Mouse (Mus musculus) ovary, postnatal 10 days (tissue): ENCODE results near the gene Chfr.

Experiments used
- DNase-seq: peaks from one replicate; pipeline ENCODE4 v3.0.0; 2022; ENCODE audit warnings: low spot score

Gene Chfr

DNA sequence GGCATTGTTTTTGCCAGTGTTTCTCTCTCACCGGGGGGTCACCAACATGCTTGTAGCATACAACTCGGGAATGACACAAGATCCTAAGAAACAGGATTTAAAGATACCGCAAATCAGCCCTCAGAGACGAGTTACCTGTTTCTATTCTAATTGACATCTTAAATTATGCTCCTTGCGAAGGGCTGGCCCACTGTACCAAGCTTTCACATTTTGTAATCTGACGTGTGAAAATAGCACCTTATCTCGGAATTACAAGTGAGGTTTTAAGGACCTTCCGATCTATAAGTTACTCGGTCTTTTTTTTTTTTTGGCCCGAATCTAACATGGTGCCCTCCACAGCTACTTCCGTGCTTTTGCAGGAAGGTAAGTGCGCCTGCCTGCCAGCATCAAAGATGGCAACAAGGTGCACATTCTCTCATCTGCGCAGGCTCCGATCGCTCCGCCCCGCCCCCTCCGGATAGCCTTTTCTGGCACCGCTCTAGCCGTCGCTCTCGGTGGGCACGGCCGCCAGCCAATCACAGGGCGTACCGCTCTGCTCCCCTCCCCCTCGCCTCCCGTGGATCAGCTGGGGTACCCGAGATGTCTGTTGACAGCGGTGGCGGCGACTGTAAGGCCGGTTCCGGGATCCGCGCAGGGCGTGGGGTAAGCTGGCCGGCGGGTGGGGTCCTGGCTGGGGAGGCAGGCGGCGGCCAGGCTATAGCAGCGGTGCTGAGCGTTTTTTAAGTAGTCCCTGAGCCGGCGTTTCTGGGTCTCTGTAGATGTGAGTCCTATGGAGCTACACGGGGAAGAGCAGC, at the start of gene Chfr:
Chfr (plus strand) TSS at position 550 of the 794 bp plus-strand sequence.
- DNase-seq = peak; percentile 97

DNA sequence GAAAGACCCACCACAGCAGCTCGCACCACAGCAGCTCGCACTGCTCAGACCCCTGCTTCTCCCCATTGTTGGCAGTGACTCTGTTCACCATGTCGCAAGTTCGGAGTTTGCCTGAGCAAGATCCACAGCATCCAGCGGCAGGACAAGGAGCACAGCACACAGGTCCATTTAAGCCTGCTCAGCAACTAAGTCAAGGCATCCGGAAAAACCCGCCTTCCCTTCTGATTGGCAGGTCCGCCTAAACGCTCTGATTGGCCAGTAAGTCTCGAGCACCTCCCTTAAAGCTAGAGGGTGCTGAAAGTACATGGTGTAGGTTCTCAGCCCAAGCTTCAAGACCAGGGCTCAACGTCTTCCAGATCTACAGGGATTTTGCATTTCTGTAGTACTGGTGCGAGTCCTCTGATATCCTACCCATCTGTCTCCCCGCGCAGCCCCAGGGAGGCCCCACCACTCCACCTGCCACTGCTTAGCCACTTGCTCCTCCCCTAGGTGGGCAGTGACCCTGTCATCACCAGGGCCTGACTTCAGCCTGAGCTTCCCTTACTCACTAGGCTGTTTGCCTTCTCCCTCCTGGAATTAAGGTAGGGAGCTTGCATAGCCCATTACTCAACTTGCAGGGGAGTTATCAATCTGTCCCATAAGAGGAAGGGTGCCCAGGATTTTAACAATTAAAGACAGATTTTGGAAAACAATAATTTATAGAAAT, 49.3 kb upstream of the Chfr start:
- no peak for DNase-seq

DNA sequence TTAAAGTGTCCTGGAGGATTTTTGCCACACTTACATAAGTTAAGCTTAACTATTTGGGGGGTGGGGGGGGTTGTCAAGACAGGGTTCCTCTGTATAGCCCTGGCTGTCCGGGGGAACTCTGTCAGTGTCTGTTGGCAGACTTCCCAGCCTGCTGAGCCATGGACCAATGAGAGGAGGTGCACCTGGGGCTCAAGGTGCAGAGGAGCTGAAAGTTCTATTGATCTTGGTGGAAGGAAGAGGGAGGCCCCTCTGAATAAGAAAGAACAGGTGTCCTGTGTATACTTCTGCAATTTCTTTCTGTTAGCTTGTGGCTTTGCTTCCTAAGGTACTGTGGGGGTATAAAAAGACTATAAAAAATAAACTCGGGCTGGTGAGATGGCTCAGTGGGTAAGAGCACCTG, 44.1 kb upstream of the Chfr start:
- DNase-seq = no peak

DNA sequence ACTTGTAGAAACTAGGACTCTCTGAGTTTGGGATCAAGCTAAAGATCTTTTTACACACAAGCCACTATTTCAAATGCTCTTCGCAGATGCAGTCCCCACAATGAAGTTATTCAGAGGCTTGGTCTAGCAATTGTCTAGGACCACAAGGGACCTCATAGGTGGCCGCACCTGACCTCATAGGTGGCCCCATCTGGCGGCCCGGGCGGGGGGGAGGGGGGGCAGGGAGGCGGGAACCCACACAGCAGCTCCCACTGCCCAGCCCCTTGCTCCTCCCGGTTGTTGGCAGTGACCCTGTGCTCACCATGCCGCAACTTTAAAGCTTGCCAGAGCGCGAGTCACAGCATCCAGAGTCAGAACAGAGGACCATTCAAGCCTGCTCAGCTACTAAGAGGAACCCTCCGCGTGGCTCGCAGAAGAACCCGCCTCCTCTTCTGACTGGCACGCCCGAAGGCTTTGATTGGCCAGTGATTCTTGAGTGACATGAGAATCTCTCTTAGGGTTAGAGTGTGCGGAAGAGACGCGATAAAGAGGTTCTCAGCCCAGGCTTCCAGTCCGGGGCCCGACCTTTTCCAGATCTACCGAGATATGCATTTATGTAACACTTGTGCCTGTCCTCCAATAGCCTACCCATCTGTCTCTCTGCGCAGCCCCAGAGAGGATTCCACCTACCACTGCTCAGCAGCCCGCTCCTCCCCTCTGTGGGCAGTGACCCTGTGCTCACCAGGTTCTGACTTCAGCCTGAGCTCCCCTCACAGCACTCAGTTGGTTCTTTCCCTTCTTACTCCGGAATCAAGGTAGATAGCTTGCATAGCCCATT, 41.4 kb upstream of the Chfr start, which contains the start of gene Gm35315:
Gm35315 (minus strand) TSS at position 391 of the 817 bp plus-strand sequence.
- no peak for DNase-seq

DNA sequence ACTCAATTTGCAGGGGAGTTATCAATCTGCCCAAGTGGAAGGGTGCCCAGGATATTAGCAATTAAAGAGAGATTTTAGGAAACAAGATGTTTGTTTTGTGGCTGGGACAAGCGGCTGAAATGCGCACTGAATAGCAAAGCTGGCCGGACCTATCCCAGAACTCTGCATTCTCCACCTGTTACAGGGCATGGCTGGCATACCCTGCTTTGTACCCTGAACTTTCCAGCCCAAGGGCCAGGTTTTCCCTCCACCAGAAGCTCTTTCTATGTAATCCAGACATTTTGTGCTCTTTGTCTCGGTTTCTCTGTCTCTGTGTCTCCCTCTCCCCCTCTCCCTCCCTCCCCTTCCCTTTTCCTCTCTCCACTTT, 40.8 kb upstream of the Chfr start:
- no peak for DNase-seq

DNA sequence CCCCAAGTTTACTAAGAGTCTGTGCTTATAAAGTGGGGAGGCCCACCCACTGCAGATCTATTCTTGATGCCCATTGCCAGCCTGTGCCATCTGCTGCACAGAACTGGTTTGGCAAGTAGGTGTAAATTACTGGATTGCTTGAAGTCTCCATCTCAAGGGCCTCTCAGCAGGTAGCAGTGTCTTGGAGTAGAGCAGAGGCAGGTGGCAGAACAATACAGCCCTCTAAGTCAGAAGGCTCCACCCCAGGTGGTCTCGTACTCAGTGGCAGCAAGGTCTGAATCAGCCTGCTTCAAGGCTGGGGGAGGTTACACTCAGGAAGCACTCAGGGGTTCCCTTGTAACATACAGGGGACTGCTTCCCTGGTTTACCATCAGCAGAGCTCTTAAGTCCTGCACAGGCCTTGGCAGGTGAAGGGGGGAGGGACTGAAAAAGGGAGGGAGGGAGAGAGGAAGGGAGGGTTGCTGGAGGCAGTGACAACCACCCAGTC, 36.6 kb upstream of the Chfr start:
- DNase-seq = no peak

DNA sequence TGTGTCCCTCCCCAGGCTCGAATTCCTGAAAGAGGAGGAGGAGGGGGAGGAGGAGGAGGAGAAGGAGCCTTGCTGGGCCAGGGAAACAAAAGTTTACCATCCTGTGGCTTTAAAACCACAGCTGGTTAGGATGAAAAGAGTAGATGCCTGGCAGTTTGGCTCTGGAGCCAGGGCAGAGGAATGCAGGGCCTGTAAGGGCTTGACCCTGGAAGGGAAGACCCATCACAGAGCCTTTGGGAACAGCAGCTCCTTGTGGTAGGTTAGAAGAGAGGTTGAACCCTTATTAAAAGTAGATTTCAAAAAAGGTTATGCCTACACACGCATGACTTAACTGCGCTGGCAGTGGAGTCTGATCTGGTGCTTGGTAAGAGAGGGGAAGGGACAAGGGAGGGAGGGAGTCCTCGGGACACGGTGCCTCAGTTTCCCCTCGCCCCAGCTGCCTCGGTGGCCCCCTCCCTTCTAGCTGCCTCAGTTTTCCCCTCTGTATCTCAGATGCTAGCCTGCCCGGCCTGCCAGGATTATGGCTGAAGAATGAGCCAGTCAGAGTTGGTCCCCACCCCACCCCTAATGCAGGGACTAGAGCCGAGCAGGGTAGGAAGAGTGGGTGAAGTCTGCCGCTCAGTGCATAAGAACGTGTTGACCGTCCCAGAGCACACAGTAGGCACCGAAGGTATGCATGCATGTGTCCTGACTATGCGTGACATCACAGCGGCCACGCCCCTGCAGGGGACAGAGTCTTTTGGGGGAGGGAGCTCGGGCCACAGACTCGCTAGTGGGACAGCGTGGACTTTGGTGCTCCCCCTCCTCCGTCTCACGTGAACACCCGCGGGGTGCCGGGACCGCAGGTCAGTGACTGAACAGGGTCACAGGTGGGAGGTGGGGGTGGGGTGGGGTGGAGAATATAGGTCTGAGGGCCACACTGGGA, 35.7 kb upstream of the Chfr start, which contains the start of gene Plcxd1:
Plcxd1 (plus strand) TSS at position 314 of the 925 bp plus-strand sequence.
- no peak for DNase-seq

DNA sequence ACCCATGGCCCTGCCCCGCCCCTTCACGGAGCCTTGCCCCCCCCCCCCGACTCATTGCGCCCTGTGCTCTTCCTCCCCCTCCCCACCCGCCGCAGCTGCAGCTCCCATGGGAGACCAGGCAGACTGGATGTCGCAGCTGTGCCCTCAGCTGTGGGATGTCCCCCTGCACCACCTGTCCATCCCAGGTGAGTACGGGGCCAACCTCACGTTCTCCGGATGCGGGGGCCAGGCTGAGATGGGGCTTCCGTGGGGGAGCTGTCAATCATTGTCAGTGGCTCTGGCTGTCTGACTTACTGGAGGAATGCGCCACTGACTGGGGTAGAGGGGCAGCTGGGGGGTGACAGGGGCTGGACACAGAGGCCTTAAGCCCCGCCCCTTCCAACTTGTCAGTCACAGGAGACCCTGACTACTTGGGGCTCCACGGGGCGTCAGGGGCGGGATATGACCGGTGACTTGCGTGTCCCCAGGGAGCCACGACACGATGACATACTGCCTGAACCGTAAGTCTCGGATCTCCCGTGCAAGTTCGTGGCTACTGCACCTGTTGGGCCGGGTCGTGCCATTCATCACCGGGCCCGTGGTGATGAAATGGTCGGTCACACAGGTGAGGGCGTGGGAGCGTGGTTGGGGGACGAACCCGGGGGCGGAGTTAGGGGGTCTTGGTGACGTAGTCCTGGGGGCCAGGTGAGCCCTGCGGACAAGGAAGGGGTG, 34.6 kb upstream of the Chfr start:
- no peak for DNase-seq

DNA sequence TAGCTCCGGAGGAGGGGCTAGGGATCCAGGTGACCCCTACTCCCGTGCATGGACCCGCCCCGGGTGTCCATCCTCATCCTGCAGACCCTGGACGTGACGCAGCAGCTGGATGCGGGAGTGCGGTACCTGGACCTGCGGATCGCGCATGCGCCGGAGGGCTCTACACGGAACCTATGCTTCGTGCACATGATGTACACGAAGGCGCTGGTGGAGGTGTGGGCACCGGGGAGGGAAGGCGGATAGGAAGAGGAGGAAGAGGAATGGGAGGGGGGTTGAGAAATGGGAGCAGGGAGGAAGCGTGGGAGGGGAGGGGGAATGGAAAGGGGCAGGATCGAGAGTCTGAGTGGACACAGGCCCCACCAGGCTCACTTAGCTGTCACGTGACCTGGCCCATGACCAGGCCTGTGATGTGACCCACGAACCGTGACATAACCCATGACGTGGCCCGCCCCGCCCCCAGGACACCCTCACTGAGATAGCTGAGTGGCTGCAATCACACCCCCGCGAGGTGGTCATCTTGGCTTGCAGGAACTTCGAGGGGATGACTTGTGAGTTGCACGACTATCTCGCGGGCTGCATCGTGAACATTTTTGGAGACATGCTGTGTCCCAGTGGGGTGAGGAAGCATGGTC, 33.8 kb upstream of the Chfr start:
- no peak for DNase-seq

DNA sequence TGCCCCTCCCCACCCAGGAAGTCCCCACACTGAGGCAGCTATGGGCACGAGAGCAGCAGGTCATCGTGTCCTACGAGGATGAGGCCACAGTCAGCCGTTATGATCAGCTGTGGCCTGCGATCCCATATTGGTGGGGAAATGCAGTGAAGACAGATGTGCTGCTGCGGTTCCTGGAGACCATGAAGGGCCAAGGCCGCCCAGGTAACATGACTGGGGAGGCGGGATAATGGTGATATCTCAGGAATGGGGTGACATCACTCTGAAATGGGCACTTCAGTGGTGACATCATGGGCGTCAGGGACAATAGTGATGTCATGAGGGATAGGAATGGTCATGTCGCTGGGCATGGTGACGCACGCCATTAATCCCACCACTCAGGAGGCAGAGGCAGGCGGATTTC, 33.2 kb upstream of the Chfr start:
- no peak for DNase-seq

DNA sequence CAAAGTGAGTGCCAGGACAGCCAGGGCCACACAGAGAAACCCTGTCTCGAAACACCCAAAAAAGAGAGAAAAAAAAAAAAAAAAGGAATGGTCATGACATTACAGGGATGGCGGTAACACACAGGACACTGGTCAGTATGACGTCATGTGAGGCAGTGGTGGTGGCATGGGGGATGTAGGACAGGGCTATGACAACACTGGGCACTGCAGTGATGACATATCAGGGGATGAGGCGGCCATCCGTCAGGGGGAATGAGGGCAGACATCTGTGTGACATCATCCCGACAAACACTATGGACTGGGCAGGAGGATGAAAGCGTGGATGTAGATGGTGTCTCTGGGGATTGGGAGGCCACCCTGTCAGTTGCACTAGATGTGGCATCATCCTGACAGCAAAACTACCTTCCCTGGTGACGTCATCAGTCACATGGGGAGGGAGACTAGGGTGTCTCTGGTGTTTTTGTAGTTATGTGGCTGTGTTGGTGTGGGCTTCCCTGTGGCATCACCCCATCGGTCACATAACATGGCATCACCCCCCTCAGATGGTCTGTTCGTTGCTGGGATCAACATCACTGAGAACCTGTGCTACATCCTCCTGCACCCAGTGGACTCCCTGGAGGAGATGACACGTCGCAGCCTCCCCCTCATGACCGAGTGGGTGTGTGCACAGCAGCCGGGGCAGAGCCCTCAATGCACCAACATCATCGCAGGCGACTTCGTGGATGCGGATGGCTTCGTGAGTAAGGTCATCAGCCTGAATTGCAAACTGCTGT, 32.6 kb upstream of the Chfr start:
- no peak for DNase-seq

DNA sequence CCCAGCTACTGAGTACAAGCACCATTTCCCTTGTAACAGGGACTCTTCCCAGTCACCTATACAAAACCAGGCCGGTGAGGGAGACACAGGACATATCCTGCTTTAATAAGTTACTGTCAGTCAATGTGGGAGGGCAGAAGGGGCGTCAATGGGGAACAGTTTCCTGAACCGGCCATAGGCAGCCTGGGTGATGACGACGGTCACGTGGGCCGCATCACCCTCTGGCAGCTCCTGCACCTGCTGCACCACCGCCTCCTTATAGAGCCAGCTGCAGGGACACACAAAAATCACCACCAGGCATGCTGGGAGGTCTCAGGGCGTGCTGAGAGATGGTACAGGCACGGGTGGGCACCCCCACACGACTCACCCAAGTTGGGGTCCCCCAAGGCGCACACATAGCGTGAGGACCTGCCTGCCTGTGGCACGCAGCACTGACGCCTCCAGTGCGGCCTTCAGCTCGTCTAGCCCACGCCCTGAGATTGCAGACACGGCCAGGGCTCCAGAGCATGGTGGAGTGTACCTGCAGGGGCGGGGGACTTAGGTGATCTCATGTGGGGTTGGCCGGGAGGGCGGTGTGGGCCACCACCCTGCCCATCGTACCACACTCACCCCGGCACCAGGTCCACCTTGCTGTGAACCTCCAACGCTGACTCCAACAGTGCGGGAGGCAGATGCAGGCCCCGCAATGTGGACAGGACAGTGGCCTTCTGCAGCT, 31.6 kb upstream of the Chfr start:
- DNase-seq = no peak

DNA sequence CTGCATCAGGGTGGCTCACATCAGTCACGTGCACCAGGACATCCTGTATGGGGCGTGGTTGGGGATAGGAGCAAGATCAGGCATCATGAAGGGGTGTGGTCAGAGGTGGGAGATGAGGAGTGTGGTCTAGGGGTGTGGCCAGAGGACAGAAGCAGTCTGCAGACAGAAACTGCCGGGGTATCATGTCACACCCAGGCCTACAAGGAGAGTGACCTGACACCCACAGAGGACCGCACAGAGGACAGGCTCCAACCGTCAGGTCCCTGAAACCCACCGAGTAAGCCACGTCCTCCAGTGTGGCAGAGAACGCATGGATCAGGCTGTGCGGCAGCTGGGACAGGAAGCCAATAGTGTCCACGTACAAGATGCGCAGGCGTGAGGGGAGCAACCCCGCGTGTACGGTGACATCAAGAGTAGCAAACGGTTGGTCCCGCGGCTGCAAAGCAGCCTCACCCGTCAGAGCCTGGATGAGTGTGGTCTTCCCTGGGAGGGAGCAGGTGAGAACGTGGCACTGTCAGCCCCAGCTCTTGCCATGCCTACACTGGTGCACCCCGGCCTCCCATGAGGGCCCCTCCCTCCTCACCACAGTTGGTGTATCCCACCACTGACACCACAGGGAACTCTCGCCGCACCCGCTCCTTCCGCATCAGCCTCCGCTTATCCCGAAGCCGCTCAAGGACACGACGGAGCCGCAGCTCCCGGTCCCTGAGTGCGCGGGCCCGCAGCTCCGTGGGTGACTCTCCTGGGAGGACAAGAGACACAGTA, 30.8 kb upstream of the Chfr start:
- no peak for DNase-seq

DNA sequence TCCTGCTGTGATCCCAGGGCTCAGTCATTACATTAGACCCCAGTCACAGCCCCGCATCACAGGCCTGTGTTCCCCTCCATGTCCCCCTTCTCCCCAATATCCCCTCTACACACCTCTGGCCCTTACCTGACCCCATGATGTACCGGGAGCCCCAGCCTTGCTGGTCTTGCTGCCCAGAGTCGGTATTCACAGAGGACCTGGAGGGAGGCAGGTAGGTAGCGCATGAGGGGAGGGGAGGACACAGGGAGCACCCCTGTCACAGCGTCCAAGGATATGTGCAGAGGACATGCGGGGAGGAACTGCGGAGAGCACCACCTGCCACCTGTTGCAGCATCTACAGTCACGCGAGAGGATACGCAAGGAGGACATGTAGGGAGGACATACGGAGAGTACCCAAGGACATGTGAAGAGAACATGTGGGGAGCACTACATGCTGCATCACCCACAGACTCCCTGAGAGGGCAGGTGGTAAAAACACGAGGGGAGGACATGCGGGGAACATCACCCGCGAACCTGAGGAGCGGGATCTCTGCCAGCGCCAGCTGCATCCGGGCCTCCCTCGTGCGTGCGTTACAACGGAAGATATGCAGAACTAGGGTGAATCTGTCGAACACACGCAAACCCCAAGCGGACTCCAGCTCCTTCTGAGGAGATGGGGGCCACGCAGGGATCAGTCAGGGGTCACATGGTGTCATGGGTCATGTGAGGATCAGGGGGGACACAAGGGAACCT, 29.3 kb upstream of the Chfr start:
- DNase-seq = no peak

DNA sequence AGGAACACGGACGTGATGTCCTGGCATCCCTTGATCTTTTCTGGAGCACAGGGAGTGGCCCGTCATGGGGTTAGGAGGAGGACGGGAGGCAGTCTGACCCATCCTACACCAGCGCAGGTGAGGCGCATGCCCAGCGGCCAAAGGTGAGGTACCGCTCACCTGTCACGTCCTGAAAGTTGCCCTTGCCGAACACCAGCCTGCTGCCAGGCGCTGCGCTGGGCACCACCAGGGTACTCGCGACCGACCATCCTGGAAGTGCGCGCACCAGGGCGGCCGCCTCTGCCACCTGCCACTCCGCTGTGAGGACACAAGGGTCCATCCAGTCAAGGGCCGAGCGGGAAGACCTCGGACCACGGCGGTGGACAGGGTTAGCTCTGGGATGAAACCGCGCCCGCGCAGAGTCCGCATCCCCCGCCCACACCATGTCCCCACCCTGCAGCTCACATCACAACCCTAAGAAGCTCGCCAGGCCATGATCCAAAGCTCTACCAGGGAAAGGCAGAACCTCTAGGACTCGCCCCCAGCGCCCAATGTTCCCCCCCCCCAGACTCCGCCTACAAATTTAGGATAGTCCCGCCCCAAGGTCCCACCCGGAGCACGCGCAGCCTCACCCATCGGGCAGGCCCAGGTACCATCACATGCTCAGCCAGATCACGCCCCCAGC, 28.6 kb upstream of the Chfr start:
- no peak for DNase-seq

DNA sequence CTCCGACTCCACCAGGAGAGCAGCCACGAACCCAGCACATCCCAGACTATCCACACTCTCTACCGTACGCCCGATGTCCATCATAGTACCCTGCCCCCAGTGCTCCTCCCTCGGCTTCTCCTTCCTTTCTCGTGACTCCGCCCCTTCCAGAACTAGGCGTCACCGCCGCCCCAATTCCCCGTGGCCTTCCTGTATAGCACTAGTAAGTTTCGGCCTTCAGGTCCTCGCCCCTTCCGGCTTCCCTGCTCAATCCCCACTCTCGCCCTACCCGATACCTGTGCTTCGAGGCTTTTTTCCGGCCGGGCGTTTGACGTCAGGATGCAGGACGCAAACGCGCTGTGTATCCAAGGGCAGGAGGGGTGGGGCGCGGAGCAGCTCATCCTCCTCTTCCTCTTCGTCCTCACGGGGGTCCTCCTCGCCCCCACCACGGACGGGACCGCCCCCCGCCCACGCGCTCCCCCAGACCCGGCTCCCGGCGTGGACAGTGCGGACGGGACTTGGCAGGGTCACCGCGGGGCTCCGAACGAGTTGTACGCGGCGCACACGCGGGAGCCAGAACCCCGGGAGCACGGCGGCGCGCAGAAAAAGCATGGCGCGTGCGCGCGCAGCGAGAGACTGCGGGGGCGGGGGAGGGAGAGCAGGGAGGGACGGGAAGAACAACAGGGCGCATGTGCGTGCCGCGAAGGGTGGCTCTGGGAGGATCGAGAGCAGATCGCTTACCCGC, 27.9 kb upstream of the Chfr start, which contains the start of gene Gtpbp6:
Gtpbp6 (minus strand) TSS at position 617 of the 724 bp plus-strand sequence.
- DNase-seq = peak; percentile 82
